Mouse (Mus musculus): ENCODE data around the gene Erp27. TPM values are rescaled to one million over a fixed set of nuclear protein-coding genes. Genes with fewer than 3 reads are reported as not detected.

Gene Erp27
- total and polyA plus RNA-seq, 2 experiments from 2014 or later, result not detected

DNA sequence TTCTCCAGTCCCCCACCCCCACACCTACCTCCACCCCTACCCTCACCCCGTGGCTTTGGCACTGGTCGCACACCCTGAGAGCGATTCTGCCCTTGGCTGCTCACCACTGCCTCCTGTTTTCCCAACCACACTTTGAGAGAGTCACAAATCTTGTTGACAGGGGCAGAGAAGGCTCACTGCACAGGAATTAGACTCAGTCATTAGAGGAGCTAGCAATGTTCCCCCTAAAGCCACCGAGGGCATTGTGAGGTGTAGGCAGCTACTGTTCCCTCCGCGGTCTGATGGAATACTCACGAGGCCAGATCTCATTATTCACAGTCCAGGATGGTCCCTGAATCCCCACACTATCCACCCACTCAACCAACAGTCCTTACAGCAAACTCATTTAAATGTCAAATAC lies 35.1 kb upstream of the Erp27 start:
- WGBS, result 59% methylated on average over 7 of the region's 7 CpGs
- ATAC-seq, result no peak

DNA sequence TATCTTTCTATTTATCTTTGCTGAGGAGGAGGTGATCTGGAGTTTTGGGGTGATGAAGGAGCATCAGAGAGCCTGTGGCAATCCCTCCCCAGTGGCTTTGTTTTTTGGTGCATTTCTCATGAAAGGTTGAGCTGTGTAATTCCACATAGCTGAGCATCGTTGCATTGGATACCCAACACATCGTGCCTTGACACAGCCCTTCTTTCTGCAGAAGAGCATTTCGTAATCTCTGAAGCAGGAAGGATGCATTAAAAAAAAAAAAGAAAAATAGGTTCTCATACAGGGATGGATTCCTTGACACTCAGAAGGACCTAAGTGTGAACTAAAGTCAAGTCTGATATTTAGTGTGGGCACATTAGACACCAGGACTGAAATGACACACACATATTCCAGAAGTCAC lies 33.3 kb upstream of the Erp27 start:
- Histone ChIP-seq H3K9me3 (ENCODE audit: low read length) (no peaks in the 10 kb centered on the region), H3K27me3 (ENCODE audit: insufficient read depth, low read length) (no peaks in the 10 kb centered on the region), H3K4me1 (ENCODE audit: insufficient read depth, low read length) (no peaks in the 10 kb centered on the region), H3K4me3 (ENCODE audit: low read length) (no peak overlapping the region), H3K27ac (no peak overlapping the region), H3K9ac (replicated peaks; ENCODE audit: low read length) (no peak overlapping the region), H3K4me2 (ENCODE audit: low read depth, low read length) (no peak overlapping the region), H3K36me3 (ENCODE audit: insufficient read depth, low read length) (no peaks in the 10 kb centered on the region)
- 94% methylated on average over 3 of the region's 3 CpGs for WGBS
- TF ChIP-seq CTCF (IDR thresholded peaks at IDR 0.05; ENCODE audit: low read depth), result no peak
- no peak for ATAC-seq
- DNase-seq (ENCODE audit: low spot score), result no peak

More for the DNA sequence above, 35.1 kb upstream of the Erp27 start:
- no peaks in the 10 kb centered on the region for H3K4me1 ChIP-seq (ENCODE audit: insufficient read depth, low read length)
- no peak for DNase-seq (ENCODE audit: low spot score)
- no peak overlapping the region for H3K9ac ChIP-seq (replicated peaks; ENCODE audit: low read length)
- no peak overlapping the region for H3K27ac ChIP-seq
- no peaks in the 10 kb centered on the region for H3K36me3 ChIP-seq (ENCODE audit: insufficient read depth, low read length)
- no peak for TF ChIP-seq CTCF (IDR thresholded peaks at IDR 0.05; ENCODE audit: low read depth)
- no peaks in the 10 kb centered on the region for H3K9me3 ChIP-seq (ENCODE audit: low read length)
- no peak overlapping the region for H3K4me2 ChIP-seq (ENCODE audit: low read depth, low read length)
- H3K4me3 ChIP-seq (ENCODE audit: low read length), result no peak overlapping the region
- no peaks in the 10 kb centered on the region for H3K27me3 ChIP-seq (ENCODE audit: insufficient read depth, low read length)

DNA sequence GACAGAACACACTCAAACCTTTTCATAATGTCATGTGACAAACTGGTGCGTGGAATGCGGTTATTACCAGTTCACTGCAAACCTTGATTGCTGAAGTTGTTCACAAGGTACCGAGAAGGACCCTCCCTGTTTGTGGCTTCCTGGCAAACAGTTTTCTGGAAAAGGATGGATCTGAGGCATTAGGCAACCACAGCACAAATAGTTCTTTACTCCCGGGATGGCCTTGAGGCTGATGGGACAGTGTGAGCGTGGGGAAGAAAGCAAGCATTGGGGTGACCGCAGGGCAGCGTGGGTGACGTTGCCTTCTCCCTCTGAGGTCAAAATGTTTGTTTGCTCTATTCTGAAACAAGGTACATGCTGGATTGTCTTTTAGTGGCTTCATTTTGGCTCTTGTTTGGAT lies 32.7 kb upstream of the Erp27 start:
- Histone ChIP-seq H3K9me3 (ENCODE audit: low read length) (no peaks in the 10 kb centered on the region), H3K27ac (no peak overlapping the region), H3K4me2 (ENCODE audit: low read depth, low read length) (no peak overlapping the region), H3K9ac (replicated peaks; ENCODE audit: low read length) (no peak overlapping the region), H3K27me3 (ENCODE audit: insufficient read depth, low read length) (no peaks in the 10 kb centered on the region), H3K36me3 (ENCODE audit: insufficient read depth, low read length) (no peaks in the 10 kb centered on the region), H3K4me3 (ENCODE audit: low read length) (no peak overlapping the region), H3K4me1 (ENCODE audit: insufficient read depth, low read length) (no peaks in the 10 kb centered on the region)
- ATAC-seq (no peak), DNase-seq (ENCODE audit: low spot score) (no peak)
- 92% methylated on average over 8 of the region's 8 CpGs for WGBS
- TF ChIP-seq CTCF (IDR thresholded peaks at IDR 0.05; ENCODE audit: low read depth), result no peak

DNA sequence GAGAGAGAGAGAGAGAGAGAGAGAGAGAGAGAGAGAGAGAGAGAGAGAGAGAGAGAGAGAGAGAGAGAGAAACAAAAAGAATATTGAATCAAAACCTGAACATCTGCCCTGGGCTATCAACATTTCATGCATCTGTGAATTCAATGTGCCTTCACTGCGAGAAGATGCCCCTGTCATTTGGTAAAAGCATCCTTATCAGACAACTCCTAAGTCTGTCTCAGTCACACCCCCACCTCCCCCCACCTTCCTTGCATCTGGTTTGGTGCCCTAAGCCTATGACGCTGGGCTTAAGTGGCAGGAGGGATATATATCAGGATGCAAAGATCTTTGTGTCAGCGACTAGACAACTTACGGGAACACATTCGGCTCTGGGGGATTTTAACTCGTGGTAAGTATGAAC lies 32.2 kb upstream of the Erp27 start:
- no peak overlapping the region for H3K9ac ChIP-seq (replicated peaks; ENCODE audit: low read length)
- DNase-seq (ENCODE audit: low spot score) (no peak), ATAC-seq (no peak)
- H3K4me2 ChIP-seq (ENCODE audit: low read depth, low read length), result no peak overlapping the region
- no peaks in the 10 kb centered on the region for H3K9me3 ChIP-seq (ENCODE audit: low read length)
- TF ChIP-seq CTCF (IDR thresholded peaks at IDR 0.05; ENCODE audit: low read depth), result no peak
- no peaks in the 10 kb centered on the region for H3K36me3 ChIP-seq (ENCODE audit: insufficient read depth, low read length)
- no peak overlapping the region for H3K27ac ChIP-seq
- WGBS, result 79% methylated on average over 6 of the region's 6 CpGs
- no peaks in the 10 kb centered on the region for H3K4me1 ChIP-seq (ENCODE audit: insufficient read depth, low read length)
- no peak overlapping the region for H3K4me3 ChIP-seq (ENCODE audit: low read length)
- H3K27me3 ChIP-seq (ENCODE audit: insufficient read depth, low read length), result no peaks in the 10 kb centered on the region

- Histone ChIP-seq H3K4me1 (ENCODE audit: insufficient read depth, low read length) (no peaks in the 10 kb centered on the region), H3K9ac (replicated peaks; ENCODE audit: low read length) (no peak overlapping the region), H3K36me3 (ENCODE audit: insufficient read depth, low read length) (no peaks in the 10 kb centered on the region), H3K9me3 (ENCODE audit: low read length) (no peaks in the 10 kb centered on the region), H3K27ac (no peak overlapping the region), H3K27me3 (ENCODE audit: insufficient read depth, low read length) (no peaks in the 10 kb centered on the region), H3K4me3 (ENCODE audit: low read length) (no peak overlapping the region), H3K4me2 (ENCODE audit: low read depth, low read length) (no peak overlapping the region)
- 93% methylated on average over 9 of the region's 9 CpGs for WGBS
- no peak for ATAC-seq
- TF ChIP-seq CTCF (IDR thresholded peaks at IDR 0.05; ENCODE audit: low read depth), result no peak
- no peak for DNase-seq (ENCODE audit: low spot score)
Observed at GRCm38 (mm10) chr6:136952930-136953329, 30.9 kb upstream of the Erp27 start.

- DNase-seq (ENCODE audit: low spot score) (no peak), ATAC-seq (no peak)
- no peaks in the 10 kb centered on the region for H3K27me3 ChIP-seq (ENCODE audit: insufficient read depth, low read length)
- WGBS, result 98% methylated on average over 2 of the region's 2 CpGs
- no peak overlapping the region for H3K27ac ChIP-seq
- no peaks in the 10 kb centered on the region for H3K9me3 ChIP-seq (ENCODE audit: low read length)
- no peaks in the 10 kb centered on the region for H3K4me1 ChIP-seq (ENCODE audit: insufficient read depth, low read length)
- H3K9ac ChIP-seq (replicated peaks; ENCODE audit: low read length), result no peak overlapping the region
- no peak for TF ChIP-seq CTCF (IDR thresholded peaks at IDR 0.05; ENCODE audit: low read depth)
- no peaks in the 10 kb centered on the region for H3K36me3 ChIP-seq (ENCODE audit: insufficient read depth, low read length)
- H3K4me2 ChIP-seq (ENCODE audit: low read depth, low read length), result no peak overlapping the region
- no peak overlapping the region for H3K4me3 ChIP-seq (ENCODE audit: low read length)
Observed at GRCm38 (mm10) chr6:136950171-136950570, 28.2 kb upstream of the Erp27 start.

DNA sequence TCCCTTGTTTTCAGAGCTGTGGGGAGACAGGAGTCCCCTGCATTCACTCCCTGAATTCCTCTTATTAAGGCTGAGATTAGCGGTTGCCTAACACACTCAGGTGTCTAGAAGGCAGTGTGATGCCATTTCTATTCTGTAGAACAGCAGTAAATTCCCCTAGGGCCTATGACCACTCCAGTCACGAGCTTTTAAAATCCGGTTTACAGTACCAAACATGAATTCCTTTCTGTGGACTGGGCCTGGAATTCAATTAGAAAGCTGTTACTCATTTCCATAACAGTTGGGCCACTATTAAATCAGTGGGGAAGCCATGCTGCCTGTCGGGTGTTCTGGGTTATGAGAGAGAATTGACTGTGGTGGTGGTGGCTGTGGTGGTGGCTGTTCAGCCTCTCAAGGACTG lies 25.7 kb upstream of the Erp27 start:
- no peak for TF ChIP-seq CTCF (IDR thresholded peaks at IDR 0.05; ENCODE audit: low read depth)
- no peak for ATAC-seq

More for the DNA sequence above, 25.7 kb upstream of the Erp27 start:
- no peaks in the 10 kb centered on the region for H3K36me3 ChIP-seq (ENCODE audit: insufficient read depth, low read length)
- H3K4me2 ChIP-seq (ENCODE audit: low read depth, low read length), result no peak overlapping the region
- no peaks in the 10 kb centered on the region for H3K27me3 ChIP-seq (ENCODE audit: insufficient read depth, low read length)
- H3K9me3 ChIP-seq (ENCODE audit: low read length), result no peaks in the 10 kb centered on the region
- 38% methylated on average over 4 of the region's 4 CpGs for WGBS
- no peak overlapping the region for H3K9ac ChIP-seq (replicated peaks; ENCODE audit: low read length)
- no peak for DNase-seq (ENCODE audit: low spot score)
- H3K4me1 ChIP-seq (ENCODE audit: insufficient read depth, low read length), result no peaks in the 10 kb centered on the region
- H3K4me3 ChIP-seq (ENCODE audit: low read length), result no peak overlapping the region
- H3K27ac ChIP-seq, result no peak overlapping the region

Data from hindbrain, postnatal 0 days (tissue).